Mouse (Mus musculus): Measurements from ENCODE around the gene Kcnh2.

The Kcnh2 gene

GRCm38 (mm10) chr5:24321711-24322682, 29.4 kb downstream of the Kcnh2 start:
- in situ Hi-C loops (cut with MboI; ENCODE audit: low sequenced_read_pairs) = no loop called here

- in situ Hi-C loops (cut with MboI; ENCODE audit: low sequenced_read_pairs) = no loop called here
These were observed 30.5 kb downstream of the Kcnh2 start for GRCm38 (mm10) chr5:24320894-24321293.

- in situ Hi-C loops (cut with MboI; ENCODE audit: low sequenced_read_pairs) = no loop called here
These were observed 31.0 kb downstream of the Kcnh2 start for GRCm38 (mm10) chr5:24320467-24320813.

- in situ Hi-C loops (cut with MboI; ENCODE audit: low sequenced_read_pairs) = no loop called here
These were observed 31.5 kb downstream of the Kcnh2 start for GRCm38 (mm10) chr5:24319776-24320466.

GRCm38 (mm10) chr5:24309223-24309622, 42.2 kb downstream of the Kcnh2 start:
- in situ Hi-C loops (cut with MboI; ENCODE audit: low sequenced_read_pairs) = no loop called here

GRCm38 (mm10) chr5:24308621-24309020, 42.8 kb downstream of the Kcnh2 start:
- in situ Hi-C loops (cut with MboI; ENCODE audit: low sequenced_read_pairs) = no loop called here

- in situ Hi-C loops (cut with MboI; ENCODE audit: low sequenced_read_pairs) = no loop called here
These were observed 44.2 kb downstream of the Kcnh2 start for GRCm38 (mm10) chr5:24307118-24307777.

- in situ Hi-C loops (cut with MboI; ENCODE audit: low sequenced_read_pairs) = no loop called here
These were observed 48.2 kb downstream of the Kcnh2 start for GRCm38 (mm10) chr5:24303199-24303598.

- in situ Hi-C loops (cut with MboI; ENCODE audit: low sequenced_read_pairs) = no loop called here
These were observed 51.4 kb downstream of the Kcnh2 start for GRCm38 (mm10) chr5:24299845-24300589.

GRCm38 (mm10) chr5:24291954-24292353, 59.5 kb downstream of the Kcnh2 start:
- in situ Hi-C loops (cut with MboI; ENCODE audit: low sequenced_read_pairs) = no loop called here

GRCm38 (mm10) chr5:24286221-24286970, 65.0 kb downstream of the Kcnh2 start:
- in situ Hi-C loops (cut with MboI; ENCODE audit: low sequenced_read_pairs) = no loop called here

- in situ Hi-C loops (cut with MboI; ENCODE audit: low sequenced_read_pairs) = no loop called here
These were observed 67.3 kb downstream of the Kcnh2 start for GRCm38 (mm10) chr5:24284145-24284544.

GRCm38 (mm10) chr5:24283181-24283580, 68.2 kb downstream of the Kcnh2 start:
- in situ Hi-C loops (cut with MboI; ENCODE audit: low sequenced_read_pairs) = no loop called here

- in situ Hi-C loops (cut with MboI; ENCODE audit: low sequenced_read_pairs) = no loop called here
These were observed 70.9 kb downstream of the Kcnh2 start for GRCm38 (mm10) chr5:24280523-24280922.

- in situ Hi-C loops (cut with MboI; ENCODE audit: low sequenced_read_pairs) = no loop called here
These were observed 71.9 kb downstream of the Kcnh2 start for GRCm38 (mm10) chr5:24279527-24279926.

GRCm38 (mm10) chr5:24278206-24278605, 73.2 kb downstream of the Kcnh2 start:
- in situ Hi-C loops (cut with MboI; ENCODE audit: low sequenced_read_pairs) = no loop called here

GRCm38 (mm10) chr5:24273683-24274621, 77.5 kb downstream of the Kcnh2 start:
- in situ Hi-C loops (cut with MboI; ENCODE audit: low sequenced_read_pairs) = no loop called here

- in situ Hi-C loops (cut with MboI; ENCODE audit: low sequenced_read_pairs) = no loop called here
These were observed 80.5 kb downstream of the Kcnh2 start for GRCm38 (mm10) chr5:24270941-24271340.

Data from CH12F3 (cell line).